Mouse (Mus musculus): ENCODE measurements at regions not wholly inside any gene's neighbourhood (a gene's known extent, or its start where the extent isn't known, plus 50 kb on each side); places are given as distances from the start of the nearest gene placed in this dataset.

DNA sequence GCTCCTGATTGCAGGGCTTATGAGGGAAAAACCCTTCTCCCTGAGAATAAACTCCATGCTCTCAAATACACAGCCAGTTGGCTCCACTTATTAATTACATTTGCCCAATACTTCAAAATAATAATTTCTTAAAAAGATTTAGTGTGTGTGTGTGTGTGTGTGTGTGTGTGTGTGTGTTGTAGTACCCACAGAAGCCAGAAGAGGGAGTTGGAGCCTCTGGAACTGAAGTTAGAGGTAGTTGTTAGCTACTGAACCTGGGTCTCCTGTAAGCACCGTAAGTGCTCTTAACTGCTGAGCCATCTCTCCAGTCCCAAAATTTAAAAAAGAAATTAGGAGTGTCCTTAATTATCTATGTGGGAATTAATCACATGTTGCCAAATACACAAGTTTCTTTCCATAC lies 154.8 kb upstream of the Ctnnb1 start:
- Histone ChIP-seq H3K4me2 (ENCODE audit: low read depth, low read length) (no peak overlapping the region), H3K36me3 (ENCODE audit: control insufficient read depth, insufficient read depth, low read length) (no peaks in the 10 kb centered on the region), H3K9me3 (ENCODE audit: control insufficient read depth, low read length) (no peaks in the 10 kb centered on the region), H3K27ac (ENCODE audit: low read depth, low read length) (no peak overlapping the region), H3K4me3 (ENCODE audit: low read depth, low read length) (no peak overlapping the region), H3K27me3 (ENCODE audit: control insufficient read depth, insufficient read depth, low read length) (no peaks in the 10 kb centered on the region), H3K9ac (replicated peaks; ENCODE audit: low read depth, low read length) (no peak overlapping the region), H3K4me1 (ENCODE audit: control insufficient read depth, insufficient read depth, low read length) (0 out of 2 replicates have a peak, but pooled peaks cover 4% of the 10 kb centered on the region)
- no peak for ATAC-seq (ENCODE audit: low read depth)
- WGBS = 97% methylated on average over 1 of the region's 1 CpGs

DNA sequence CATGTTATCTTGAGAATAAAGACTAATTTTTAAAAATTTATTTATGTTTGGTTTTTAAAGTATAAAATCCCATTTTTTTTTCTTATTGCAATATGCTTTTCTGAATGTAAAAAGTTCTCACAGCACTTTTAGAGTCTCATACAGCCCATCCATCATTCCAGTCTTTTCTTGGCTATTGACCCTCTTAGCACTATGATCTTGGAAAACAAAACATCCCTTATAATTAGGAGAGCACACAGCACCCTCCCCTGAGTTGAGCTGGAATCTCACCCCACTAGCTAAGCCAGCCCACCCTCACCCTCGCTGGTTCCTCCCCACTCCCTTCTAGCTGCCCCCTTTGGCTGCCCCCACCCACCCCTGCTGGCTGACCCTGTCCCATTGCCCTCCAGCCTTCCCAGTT lies 154.2 kb upstream of the Ctnnb1 start:
- no peak overlapping the region for H3K4me3 ChIP-seq (ENCODE audit: low read depth, low read length)
- H3K27me3 ChIP-seq (ENCODE audit: control insufficient read depth, insufficient read depth, low read length) = no peaks in the 10 kb centered on the region
- WGBS = 48% methylated on average over 1 of the region's 1 CpGs
- 0 out of 2 replicates have a peak, but pooled peaks cover 4% of the 10 kb centered on the region for H3K4me1 ChIP-seq (ENCODE audit: control insufficient read depth, insufficient read depth, low read length)
- no peaks in the 10 kb centered on the region for H3K9me3 ChIP-seq (ENCODE audit: control insufficient read depth, low read length)
- H3K27ac ChIP-seq (ENCODE audit: low read depth, low read length) = no peak overlapping the region
- no peak for ATAC-seq (ENCODE audit: low read depth)
- H3K4me2 ChIP-seq (ENCODE audit: low read depth, low read length) = no peak overlapping the region
- H3K36me3 ChIP-seq (ENCODE audit: control insufficient read depth, insufficient read depth, low read length) = no peaks in the 10 kb centered on the region
- no peak overlapping the region for H3K9ac ChIP-seq (replicated peaks; ENCODE audit: low read depth, low read length)

DNA sequence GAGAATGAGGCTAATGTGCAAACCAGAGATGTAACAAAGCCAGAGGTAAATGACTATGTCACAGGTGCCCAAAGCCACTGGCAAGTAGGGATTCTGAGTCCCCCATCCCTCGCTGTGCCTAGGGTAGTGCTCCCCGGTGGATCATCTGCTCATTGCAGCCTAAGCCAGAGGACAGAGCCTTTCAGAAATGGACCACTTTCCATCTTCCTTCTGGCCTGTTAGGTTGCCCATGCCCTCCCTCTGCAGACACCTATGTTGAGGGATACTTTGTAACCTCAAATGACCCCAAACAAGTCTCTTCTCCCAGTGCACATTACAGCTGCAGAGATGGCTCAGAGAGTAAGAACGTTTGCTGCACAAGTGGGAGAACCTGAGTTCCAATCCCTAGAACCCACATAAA lies 153.3 kb upstream of the Ctnnb1 start:
- Histone ChIP-seq H3K4me1 (ENCODE audit: control insufficient read depth, insufficient read depth, low read length) (0 out of 2 replicates have a peak, but pooled peaks cover 4% of the 10 kb centered on the region), H3K4me3 (ENCODE audit: low read depth, low read length) (no peak overlapping the region)
- WGBS = 62% methylated on average over 3 of the region's 3 CpGs

DNA sequence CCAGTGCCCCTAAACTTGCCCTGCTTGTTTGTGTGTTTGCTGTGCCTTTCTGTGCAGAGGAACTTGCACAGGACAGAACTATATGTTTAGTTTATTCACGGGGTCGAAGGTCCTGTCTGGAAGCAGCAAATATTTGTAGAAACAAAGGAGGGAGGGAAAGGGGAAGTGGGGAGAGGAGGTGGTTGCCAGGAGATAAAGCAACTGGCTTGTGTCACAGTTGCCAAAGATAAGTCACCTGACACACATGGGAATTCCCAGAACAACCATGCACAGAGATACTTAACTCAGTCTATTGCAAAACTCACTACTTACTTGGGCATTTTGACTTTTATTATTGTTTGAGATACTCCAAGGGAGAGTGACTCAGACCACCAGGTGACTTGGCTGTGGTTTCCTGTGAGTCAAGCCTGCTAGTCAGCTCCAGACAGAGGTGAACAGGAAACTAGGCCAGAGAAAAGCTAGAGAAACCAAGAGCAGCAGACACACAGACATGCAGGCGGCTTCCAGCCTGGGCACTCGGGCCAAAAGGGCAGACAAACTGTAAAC lies 152.5 kb upstream of the Ctnnb1 start:
- no peak overlapping the region for H3K27ac ChIP-seq (ENCODE audit: low read depth, low read length)
- WGBS = 77% methylated on average over 4 of the region's 4 CpGs
- no peaks in the 10 kb centered on the region for H3K36me3 ChIP-seq (ENCODE audit: control insufficient read depth, insufficient read depth, low read length)
- no peak overlapping the region for H3K4me3 ChIP-seq (ENCODE audit: low read depth, low read length)
- H3K9me3 ChIP-seq (ENCODE audit: control insufficient read depth, low read length) = no peaks in the 10 kb centered on the region
- no peak overlapping the region for H3K9ac ChIP-seq (replicated peaks; ENCODE audit: low read depth, low read length)
- no peak overlapping the region for H3K4me2 ChIP-seq (ENCODE audit: low read depth, low read length)
- H3K27me3 ChIP-seq (ENCODE audit: control insufficient read depth, insufficient read depth, low read length) = no peaks in the 10 kb centered on the region
- H3K4me1 ChIP-seq (ENCODE audit: control insufficient read depth, insufficient read depth, low read length) = 0 out of 2 replicates have a peak, but pooled peaks cover 4% of the 10 kb centered on the region
- no peak for ATAC-seq (ENCODE audit: low read depth)

More for the DNA sequence above, 153.3 kb upstream of the Ctnnb1 start:
- Histone ChIP-seq H3K27me3 (ENCODE audit: control insufficient read depth, insufficient read depth, low read length) (no peaks in the 10 kb centered on the region), H3K9me3 (ENCODE audit: control insufficient read depth, low read length) (no peaks in the 10 kb centered on the region), H3K9ac (replicated peaks; ENCODE audit: low read depth, low read length) (no peak overlapping the region), H3K36me3 (ENCODE audit: control insufficient read depth, insufficient read depth, low read length) (no peaks in the 10 kb centered on the region), H3K27ac (ENCODE audit: low read depth, low read length) (no peak overlapping the region), H3K4me2 (ENCODE audit: low read depth, low read length) (no peak overlapping the region)
- ATAC-seq (ENCODE audit: low read depth) = no peak

DNA sequence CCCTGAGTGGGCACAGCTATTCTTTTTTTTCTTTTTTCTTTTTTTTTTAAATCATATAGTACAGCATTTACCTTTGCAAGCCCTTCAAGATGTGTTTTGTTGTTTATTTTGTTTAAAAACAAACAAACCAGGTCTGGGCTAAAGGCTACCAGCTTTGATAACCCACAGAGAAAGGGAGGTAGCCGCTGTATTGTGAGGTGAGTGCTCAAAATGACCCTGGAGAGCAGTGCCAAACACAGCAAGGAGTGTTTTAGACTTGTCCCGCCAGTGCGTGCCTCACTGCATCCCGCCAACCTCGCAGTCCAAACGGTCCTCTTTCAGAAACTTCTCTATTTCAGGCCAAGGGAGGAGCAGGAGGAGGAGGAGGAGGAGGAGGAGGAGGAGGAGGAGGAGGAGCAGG lies 152.0 kb upstream of the Ctnnb1 start:
- no peaks in the 10 kb centered on the region for H3K9me3 ChIP-seq (ENCODE audit: control insufficient read depth, low read length)
- no peak for ATAC-seq (ENCODE audit: low read depth)
- no peak overlapping the region for H3K27ac ChIP-seq (ENCODE audit: low read depth, low read length)
- 0 out of 2 replicates have a peak, but pooled peaks cover under 1% of the 10 kb centered on the region for H3K4me1 ChIP-seq (ENCODE audit: control insufficient read depth, insufficient read depth, low read length)
- no peak overlapping the region for H3K9ac ChIP-seq (replicated peaks; ENCODE audit: low read depth, low read length)
- no peaks in the 10 kb centered on the region for H3K27me3 ChIP-seq (ENCODE audit: control insufficient read depth, insufficient read depth, low read length)
- H3K4me2 ChIP-seq (ENCODE audit: low read depth, low read length) = no peak overlapping the region
- WGBS = 60% methylated on average over 6 of the region's 6 CpGs
- H3K36me3 ChIP-seq (ENCODE audit: control insufficient read depth, insufficient read depth, low read length) = no peaks in the 10 kb centered on the region
- H3K4me3 ChIP-seq (ENCODE audit: low read depth, low read length) = no peak overlapping the region

DNA sequence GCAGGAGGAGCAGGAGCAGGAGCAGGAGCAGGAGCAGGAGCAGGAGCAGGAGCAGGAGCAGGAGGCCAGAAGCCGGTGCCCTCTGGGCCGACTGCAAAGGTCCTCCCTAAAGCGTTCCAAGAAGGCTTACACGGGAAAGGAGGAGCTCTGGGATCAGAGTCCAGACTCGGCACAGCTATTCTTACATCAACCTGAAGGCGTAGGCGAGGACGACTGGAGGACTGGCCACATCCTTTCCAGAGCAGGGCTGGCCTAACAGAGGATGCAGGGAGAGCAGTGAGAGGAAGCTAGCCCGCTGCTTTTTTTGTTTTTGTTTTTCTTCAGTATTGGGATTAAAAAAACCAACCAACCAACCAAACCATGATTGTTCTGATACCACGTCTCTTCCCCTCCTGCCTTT lies 151.5 kb upstream of the Ctnnb1 start:
- ATAC-seq (ENCODE audit: low read depth) = no peak
- no peak overlapping the region for H3K27ac ChIP-seq (ENCODE audit: low read depth, low read length)
- H3K4me1 ChIP-seq (ENCODE audit: control insufficient read depth, insufficient read depth, low read length) = no peaks in the 10 kb centered on the region
- H3K9ac ChIP-seq (replicated peaks; ENCODE audit: low read depth, low read length) = no peak overlapping the region
- H3K4me3 ChIP-seq (ENCODE audit: low read depth, low read length) = no peak overlapping the region
- no peak overlapping the region for H3K4me2 ChIP-seq (ENCODE audit: low read depth, low read length)
- H3K27me3 ChIP-seq (ENCODE audit: control insufficient read depth, insufficient read depth, low read length) = no peaks in the 10 kb centered on the region
- H3K36me3 ChIP-seq (ENCODE audit: control insufficient read depth, insufficient read depth, low read length) = no peaks in the 10 kb centered on the region
- H3K9me3 ChIP-seq (ENCODE audit: control insufficient read depth, low read length) = no peaks in the 10 kb centered on the region
- 81% methylated on average over 10 of the region's 10 CpGs for WGBS

DNA sequence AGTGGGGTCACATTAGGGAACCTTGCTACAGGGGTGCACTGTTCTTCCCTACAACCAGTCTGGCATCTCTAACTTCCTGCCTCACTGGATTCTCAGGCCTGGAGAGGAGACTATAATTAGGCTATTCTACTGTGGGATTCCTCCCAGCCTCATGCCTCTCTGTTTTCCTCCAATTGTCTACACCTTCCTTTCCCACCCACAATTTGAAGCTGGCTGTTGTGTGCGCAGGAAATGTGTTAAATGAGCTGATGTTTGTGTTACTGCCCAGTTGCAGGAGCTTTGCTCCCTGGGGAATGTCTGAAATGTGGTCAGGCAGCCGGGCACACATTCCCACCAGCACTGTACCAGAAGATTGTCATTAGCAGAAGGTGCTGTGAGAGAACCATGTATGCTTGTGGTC lies 150.6 kb upstream of the Ctnnb1 start:
- Histone ChIP-seq H3K4me3 (ENCODE audit: low read depth, low read length) (no peak overlapping the region), H3K27ac (ENCODE audit: low read depth, low read length) (no peak overlapping the region), H3K4me2 (ENCODE audit: low read depth, low read length) (no peak overlapping the region), H3K9me3 (ENCODE audit: control insufficient read depth, low read length) (no peaks in the 10 kb centered on the region), H3K27me3 (ENCODE audit: control insufficient read depth, insufficient read depth, low read length) (no peaks in the 10 kb centered on the region), H3K9ac (replicated peaks; ENCODE audit: low read depth, low read length) (no peak overlapping the region), H3K36me3 (ENCODE audit: control insufficient read depth, insufficient read depth, low read length) (no peaks in the 10 kb centered on the region), H3K4me1 (ENCODE audit: control insufficient read depth, insufficient read depth, low read length) (no peaks in the 10 kb centered on the region)
- ATAC-seq (ENCODE audit: low read depth) = no peak
- 53% methylated on average over 2 of the region's 2 CpGs for WGBS

DNA sequence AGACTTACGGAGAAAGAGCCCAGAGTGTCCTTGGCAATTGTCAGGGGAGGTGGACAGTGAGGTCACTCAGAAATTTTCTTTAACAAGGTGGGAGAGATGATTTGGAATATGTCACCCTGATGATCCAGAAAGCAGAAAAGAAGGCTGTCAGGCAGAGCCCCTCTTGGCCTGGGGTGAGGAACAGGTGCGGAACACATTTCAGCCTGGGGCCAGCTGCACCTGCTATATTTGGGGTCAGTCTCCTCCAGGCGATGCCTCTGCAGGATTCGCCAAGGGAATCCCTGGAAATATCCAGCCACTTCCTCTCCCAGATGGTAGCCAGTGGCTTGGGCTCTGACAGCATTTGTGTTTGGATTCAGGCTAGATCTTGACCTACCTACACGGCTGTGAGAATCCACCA lies 134.8 kb upstream of the Ctnnb1 start:
- Histone ChIP-seq H3K9ac (replicated peaks; ENCODE audit: low read depth, low read length) (no peak overlapping the region), H3K4me2 (ENCODE audit: low read depth, low read length) (no peak overlapping the region), H3K4me3 (ENCODE audit: low read depth, low read length) (no peak overlapping the region), H3K9me3 (ENCODE audit: control insufficient read depth, low read length) (peaks cover 6% of the 10 kb centered on the region), H3K27ac (ENCODE audit: low read depth, low read length) (no peak overlapping the region), H3K36me3 (ENCODE audit: control insufficient read depth, insufficient read depth, low read length) (no peaks in the 10 kb centered on the region), H3K4me1 (ENCODE audit: control insufficient read depth, insufficient read depth, low read length) (no peaks in the 10 kb centered on the region), H3K27me3 (ENCODE audit: control insufficient read depth, insufficient read depth, low read length) (no peaks in the 10 kb centered on the region)
- 93% methylated on average over 5 of the region's 5 CpGs for WGBS
- ATAC-seq (ENCODE audit: low read depth) = no peak

DNA sequence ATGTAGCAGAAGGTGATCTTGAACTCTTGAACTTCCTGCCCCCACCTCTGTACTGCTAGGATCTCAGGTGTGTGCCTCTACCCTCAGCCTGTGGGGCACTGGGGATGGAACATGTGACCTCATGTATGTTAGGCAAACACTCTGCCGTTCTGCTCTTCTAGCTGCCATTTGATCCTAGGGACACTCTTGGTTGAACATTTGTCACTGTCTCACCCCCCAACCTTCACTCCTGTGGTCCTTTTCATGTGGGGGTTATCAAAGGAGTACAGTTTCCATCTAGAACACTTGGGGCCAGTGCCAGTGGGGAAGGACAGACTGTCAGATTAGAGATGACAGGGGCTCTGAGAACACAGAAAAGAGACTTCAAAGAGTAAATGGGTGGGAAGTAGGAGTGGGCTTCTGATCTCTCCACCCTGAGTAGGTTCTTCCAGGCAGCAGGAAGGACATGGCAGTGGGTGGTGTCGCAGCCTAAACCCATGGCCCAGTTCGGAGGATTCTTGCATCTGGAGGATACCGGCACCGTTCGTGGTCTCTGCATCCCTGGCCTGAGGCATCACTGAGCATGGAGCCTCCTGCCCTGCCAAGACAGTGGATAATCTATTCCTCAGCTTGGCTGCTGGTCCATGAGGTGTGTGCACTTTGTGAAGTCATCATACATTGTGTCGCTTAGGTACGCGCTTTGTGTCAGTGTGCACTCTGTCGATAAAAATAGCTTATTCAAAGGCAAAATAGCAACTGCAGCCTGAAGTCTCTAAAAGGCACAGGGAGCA lies 132.7 kb upstream of the Ctnnb1 start:
- 83% methylated on average over 10 of the region's 10 CpGs for WGBS
- Histone ChIP-seq H3K4me2 (ENCODE audit: low read depth, low read length) (no peak overlapping the region), H3K9me3 (ENCODE audit: control insufficient read depth, low read length) (peaks cover 3% of the 10 kb centered on the region; the same call in 1 of the 2 replicates), H3K9ac (replicated peaks; ENCODE audit: low read depth, low read length) (no peak overlapping the region), H3K27ac (ENCODE audit: low read depth, low read length) (no peak overlapping the region), H3K36me3 (ENCODE audit: control insufficient read depth, insufficient read depth, low read length) (no peaks in the 10 kb centered on the region), H3K27me3 (ENCODE audit: control insufficient read depth, insufficient read depth, low read length) (no peaks in the 10 kb centered on the region), H3K4me1 (ENCODE audit: control insufficient read depth, insufficient read depth, low read length) (no peaks in the 10 kb centered on the region), H3K4me3 (ENCODE audit: low read depth, low read length) (no peak overlapping the region)
- no peak for ATAC-seq (ENCODE audit: low read depth)

Measured in neural tube, embryonic 14.5 days (tissue).